Mouse (Mus musculus) intestine, embryonic 14.5 days (tissue): ENCODE measurements at regions not wholly inside any gene's neighbourhood (a gene's known extent, or its start where the extent isn't known, plus 50 kb on each side); places are given as distances from the start of the nearest gene placed in this dataset.

Experiments
- ATAC-seq: fragments of 200-750 bp; cut with Nextera tagmentation; replicated peaks from 2 replicates; pipeline ENCODE4 v1.8.0; 2017; ENCODE audit warnings: low read depth, moderate number of reproducible peaks, moderate TSS enrichment, moderate library complexity; ENCODE audit not compliant: low FRiP score, low TSS enrichment
- DNase-seq: peaks from one replicate; pipeline ENCODE4 v3.0.0-alpha.2; 2018; ENCODE audit warnings: low spot score
- H3K27ac ChIP-seq: fragments of 300-500 bp; sonication (generic); 2 replicates; pipeline ENCODE4 v1.5.1; 2014; ENCODE audit warnings: low read depth, mild to moderate bottlenecking, control low read depth
- H3K27me3 ChIP-seq: fragments of 300-500 bp; sonication (generic); replicated peaks from 2 replicates; pipeline ENCODE4 v1.6.1; 2014; ENCODE audit warnings: low read length, control low read depth; ENCODE audit not compliant: control insufficient read depth, insufficient read depth
- H3K36me3 ChIP-seq: fragments of 300-500 bp; sonication (generic); 2 replicates; pipeline ENCODE4 v1.6.1; 2014; ENCODE audit warnings: low read length, control low read depth; ENCODE audit not compliant: control insufficient read depth, insufficient read depth
- H3K4me1 ChIP-seq: fragments of 300-500 bp; sonication (generic); replicated peaks from 2 replicates; pipeline ENCODE4 v1.6.1; 2014; ENCODE audit warnings: low read length, control low read depth, mixed read lengths; ENCODE audit not compliant: control insufficient read depth, insufficient read depth
- H3K4me2 ChIP-seq: fragments of 300-500 bp; sonication (generic); 2 replicates; pipeline ENCODE4 v1.6.1; 2014; ENCODE audit warnings: low read length
- H3K4me3 ChIP-seq: fragments of 300-500 bp; sonication (generic); 2 replicates; pipeline ENCODE4 v1.5.1; 2014; ENCODE audit warnings: low read depth, low read length, control low read depth, mixed read lengths
- H3K9ac ChIP-seq: fragments of 300-500 bp; sonication (generic); 2 replicates; pipeline ENCODE4 v1.6.1; 2014; ENCODE audit warnings: mild to moderate bottlenecking, low read length
- H3K9me3 ChIP-seq: fragments of 300-500 bp; sonication (generic); 2 replicates; pipeline ENCODE4 v1.6.1; 2016; ENCODE audit warnings: low read length, control low read depth; ENCODE audit not compliant: control insufficient read depth
- WGBS: fragments of 180-500 bp; shearing (Covaris S2); extraction: QIAGEN DNeasy Blood & Tissue Kit; methylation state at CpG from one replicate; pipeline ENCODE4 v1.1.7; 2014; 5-methylcytosine and 5-hydroxymethylcytosine counted together

- Histone ChIP-seq H3K9ac (no peak overlapping the region), H3K36me3 (no peaks in the 10 kb centered on the region), H3K9me3 (no peaks in the 10 kb centered on the region), H3K4me3 (no peak overlapping the region), H3K4me1 (peaks cover 3% of the 10 kb centered on the region; the same call in 1 of the 2 replicates), H3K27me3 (no peaks in the 10 kb centered on the region), H3K4me2 (no peak overlapping the region), H3K27ac (no peak overlapping the region)
- WGBS, result 91% methylated on average over 3 of the region's 3 CpGs
- no peak for DNase-seq
- no peak for ATAC-seq
Observed at GRCm38 (mm10) chr14:76928706-76929105, 107.9 kb upstream of the Ccdc122 start.

- ATAC-seq (no peak), DNase-seq (no peak)
- Histone ChIP-seq H3K36me3 (no peaks in the 10 kb centered on the region), H3K4me1 (peaks cover 3% of the 10 kb centered on the region; the same call in 1 of the 2 replicates), H3K9me3 (no peaks in the 10 kb centered on the region), H3K9ac (no peak overlapping the region), H3K4me3 (no peak overlapping the region), H3K4me2 (no peak overlapping the region), H3K27ac (no peak overlapping the region), H3K27me3 (no peaks in the 10 kb centered on the region)
- 73% methylated on average over 5 of the region's 5 CpGs for WGBS
Observed at GRCm38 (mm10) chr14:76927245-76927806, 109.2 kb upstream of the Ccdc122 start.

- Histone ChIP-seq H3K9ac (no peak overlapping the region), H3K36me3 (no peaks in the 10 kb centered on the region), H3K9me3 (no peaks in the 10 kb centered on the region), H3K27me3 (no peaks in the 10 kb centered on the region), H3K27ac (no peak overlapping the region), H3K4me1 (peaks cover under 1% of the 10 kb centered on the region; the same call in 1 of the 2 replicates), H3K4me3 (no peak overlapping the region), H3K4me2 (no peak overlapping the region)
- DNase-seq (no peak), ATAC-seq (no peak)
- WGBS, result 90% methylated on average over 7 of the region's 7 CpGs
Observed at GRCm38 (mm10) chr14:76926416-76926815, 110.2 kb upstream of the Ccdc122 start.

- no peak overlapping the region for H3K4me2 ChIP-seq
- no peaks in the 10 kb centered on the region for H3K4me1 ChIP-seq
- no peak overlapping the region for H3K9ac ChIP-seq
- no peak overlapping the region for H3K4me3 ChIP-seq
- WGBS, result 74% methylated on average over 6 of the region's 6 CpGs
- no peak overlapping the region for H3K27ac ChIP-seq
- ATAC-seq (no peak), DNase-seq (no peak)
- no peaks in the 10 kb centered on the region for H3K9me3 ChIP-seq
- H3K27me3 ChIP-seq, result no peaks in the 10 kb centered on the region
- no peaks in the 10 kb centered on the region for H3K36me3 ChIP-seq
Observed at GRCm38 (mm10) chr14:76922399-76922939, 114.1 kb upstream of the Ccdc122 start.

GRCm38 (mm10) chr14:76918091-76918490 lies 118.5 kb upstream of the Ccdc122 start:
- ATAC-seq (no peak), DNase-seq (no peak)
- no peaks in the 10 kb centered on the region for H3K27me3 ChIP-seq
- no peak overlapping the region for H3K27ac ChIP-seq
- no peak overlapping the region for H3K4me3 ChIP-seq
- no peak overlapping the region for H3K9ac ChIP-seq
- no peaks in the 10 kb centered on the region for H3K36me3 ChIP-seq
- H3K9me3 ChIP-seq, result no peaks in the 10 kb centered on the region
- WGBS, result 58% methylated on average over 3 of the region's 3 CpGs
- H3K4me1 ChIP-seq, result peaks cover 2% of the 10 kb centered on the region; the same call in 1 of the 2 replicates
- no peak overlapping the region for H3K4me2 ChIP-seq

GRCm38 (mm10) chr14:76917139-76917929 lies 119.2 kb upstream of the Ccdc122 start:
- no peaks in the 10 kb centered on the region for H3K27me3 ChIP-seq
- peaks cover 9% of the 10 kb centered on the region for H3K4me1 ChIP-seq
- no peak overlapping the region for H3K9ac ChIP-seq
- H3K9me3 ChIP-seq, result no peaks in the 10 kb centered on the region
- H3K27ac ChIP-seq, result no peak overlapping the region
- 81% methylated on average over 10 of the region's 10 CpGs for WGBS
- ATAC-seq (no peak), DNase-seq (no peak)
- H3K4me2 ChIP-seq, result no peak overlapping the region
- no peak overlapping the region for H3K4me3 ChIP-seq
- H3K36me3 ChIP-seq, result no peaks in the 10 kb centered on the region

- DNase-seq, result no peak
- H3K27ac ChIP-seq, result no peak overlapping the region
- 81% methylated on average over 3 of the region's 3 CpGs for WGBS
Observed at GRCm38 (mm10) chr14:76913850-76914249, 122.7 kb upstream of the Ccdc122 start.

GRCm38 (mm10) chr14:76912301-76913001 lies 124.1 kb upstream of the Ccdc122 start:
- H3K9ac ChIP-seq, result no peak overlapping the region
- no peak overlapping the region for H3K4me3 ChIP-seq
- no peak overlapping the region for H3K27ac ChIP-seq
- H3K27me3 ChIP-seq, result no peaks in the 10 kb centered on the region
- H3K4me2 ChIP-seq, result no peak overlapping the region
- H3K9me3 ChIP-seq, result no peaks in the 10 kb centered on the region
- no peaks in the 10 kb centered on the region for H3K36me3 ChIP-seq
- no peak for ATAC-seq
- no peak for DNase-seq
- peaks cover 15% of the 10 kb centered on the region for H3K4me1 ChIP-seq
- WGBS, result 23% methylated on average over 8 of the region's 8 CpGs

More at GRCm38 (mm10) chr14:76913850-76914249, 122.7 kb upstream of the Ccdc122 start:
- Histone ChIP-seq H3K36me3 (no peaks in the 10 kb centered on the region), H3K9me3 (no peaks in the 10 kb centered on the region), H3K9ac (no peak overlapping the region), H3K4me1 (peaks cover 15% of the 10 kb centered on the region), H3K4me2 (no peak overlapping the region), H3K27me3 (no peaks in the 10 kb centered on the region), H3K4me3 (no peak overlapping the region)
- no peak for ATAC-seq
